Mouse (Mus musculus) embryonic facial prominence, embryonic 11.5 days (tissue): ENCODE measurements around the gene Fah. TPM values are rescaled to one million over a fixed set of nuclear protein-coding genes. Genes with fewer than 3 reads are reported as not detected.

ENCODE experiments used
- ATAC-seq: fragments of 200-750 bp; cut with Nextera tagmentation; replicated peaks from 2 replicates; pipeline ENCODE4 v1.8.0; 2017; ENCODE audit warnings: low read depth; ENCODE audit not compliant: insufficient number of reproducible peaks, low FRiP score, low TSS enrichment
- DNase-seq: peaks from one replicate; pipeline ENCODE4 v3.0.0-alpha.2; 2015; ENCODE audit warnings: low spot score
- H3K27ac ChIP-seq: fragments of 300-500 bp; sonication (generic); replicated peaks from 2 replicates; pipeline ENCODE4 v1.5.1; 2014; ENCODE audit warnings: mild to moderate bottlenecking, low read depth, low read length, control low read depth
- H3K27me3 ChIP-seq: fragments of 300-500 bp; sonication (generic); 2 replicates; pipeline ENCODE4 v1.6.1; 2014; ENCODE audit warnings: mild to moderate bottlenecking, low read length, moderate library complexity, mixed read lengths; ENCODE audit not compliant: control insufficient read depth, insufficient read depth
- H3K36me3 ChIP-seq: fragments of 300-500 bp; sonication (generic); replicated peaks from 2 replicates; pipeline ENCODE4 v1.6.1; 2014; ENCODE audit warnings: low read depth, mild to moderate bottlenecking, low read length, moderate library complexity, mixed read lengths; ENCODE audit not compliant: control insufficient read depth, insufficient read depth
- H3K4me1 ChIP-seq: fragments of 300-500 bp; sonication (generic); 2 replicates; pipeline ENCODE4 v1.6.1; 2014; ENCODE audit warnings: low read length, mixed read lengths; ENCODE audit not compliant: control insufficient read depth, insufficient read depth
- H3K4me2 ChIP-seq: fragments of 300-500 bp; sonication (generic); 2 replicates; pipeline ENCODE4 v1.6.1; 2014; ENCODE audit warnings: low read depth, mild to moderate bottlenecking, control low read depth, low read length, moderate library complexity
- H3K4me3 ChIP-seq: fragments of 300-500 bp; sonication (generic); 2 replicates; pipeline ENCODE4 v1.5.1; 2014; ENCODE audit warnings: low read depth, low read length, control low read depth
- H3K9ac ChIP-seq: fragments of 300-500 bp; sonication (generic); replicated peaks from 2 replicates; pipeline ENCODE4 v1.6.1; 2014; ENCODE audit warnings: mild to moderate bottlenecking, control low read depth, low read length
- H3K9me3 ChIP-seq: fragments of 300-500 bp; sonication (generic); replicated peaks from 2 replicates; pipeline ENCODE4 v1.6.1; 2016; ENCODE audit warnings: mild to moderate bottlenecking, low read length, inconsistent platforms, mixed read lengths; ENCODE audit not compliant: control insufficient read depth
- WGBS: fragments of 180-500 bp; shearing (Covaris S2); extraction: QIAGEN DNeasy Blood & Tissue Kit; methylation state at CpG from one replicate; pipeline ENCODE4 v1.1.7; 2014; 5-methylcytosine and 5-hydroxymethylcytosine counted together
- polyA plus RNA-seq: library from polyadenylated mRNA; unstranded; fragments of >200 nt; fragmentation: Nextera tagmentation; extraction: Ambion mirVana; gene quantifications from 2 replicates; pipeline ENCODE4 v1.2.1, GENCODE M21; 2014

Fah gene
- polyA plus RNA-seq, 1 experiment from 2014 or later, result 2.4 TPM

DNA sequence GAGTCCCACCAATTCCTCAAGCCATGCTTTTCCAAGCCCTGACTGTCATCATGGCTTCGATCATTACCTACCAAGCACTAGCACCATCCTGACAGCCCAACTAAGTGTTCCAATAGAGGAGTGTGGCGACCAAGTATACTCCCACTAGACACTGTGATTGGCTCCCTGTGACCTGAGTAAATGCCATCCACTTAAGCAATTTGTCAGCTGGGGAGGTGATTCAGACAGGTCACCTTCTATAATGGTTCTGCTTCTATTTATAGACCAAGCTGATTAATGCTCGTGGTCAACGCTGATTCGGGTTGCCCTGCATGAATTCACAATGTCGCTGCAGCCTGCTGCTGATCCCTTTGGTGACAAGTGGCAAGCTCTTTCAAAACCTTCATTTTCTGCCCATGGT, 40.3 kb downstream of the Fah start:
- Histone ChIP-seq H3K9me3 (no peaks in the 10 kb centered on the region), H3K4me1 (no peaks in the 10 kb centered on the region), H3K9ac (no peak overlapping the region), H3K4me3 (no peak overlapping the region), H3K27ac (no peak overlapping the region), H3K4me2 (no peak overlapping the region), H3K36me3 (no peaks in the 10 kb centered on the region), H3K27me3 (no peaks in the 10 kb centered on the region)
- DNase-seq (no peak), ATAC-seq (no peak)
- 63% methylated on average over 6 of the region's 6 CpGs for WGBS

DNA sequence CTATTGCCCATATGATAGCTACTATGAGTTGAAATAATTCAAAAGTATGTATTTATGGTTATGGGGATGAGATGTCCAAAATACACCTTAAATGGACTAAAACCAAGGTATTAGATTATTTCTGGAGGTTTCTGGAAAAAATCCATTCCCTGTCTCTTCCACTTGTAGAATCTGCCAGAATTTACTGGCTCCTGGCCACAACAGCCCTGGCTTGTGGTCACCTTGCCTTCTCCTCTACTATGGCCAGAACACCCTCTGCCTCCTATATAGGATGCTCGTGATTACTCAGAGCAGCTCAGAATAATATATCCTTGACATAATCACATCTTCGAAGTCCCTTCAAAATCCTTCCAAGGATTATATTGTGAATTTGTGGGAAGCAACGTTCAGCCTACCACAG, 42.3 kb downstream of the Fah start:
- WGBS, result 90% methylated on average over 3 of the region's 3 CpGs
- no peak overlapping the region for H3K4me2 ChIP-seq
- DNase-seq, result no peak
- H3K9me3 ChIP-seq, result no peaks in the 10 kb centered on the region
- no peaks in the 10 kb centered on the region for H3K4me1 ChIP-seq
- no peak overlapping the region for H3K27ac ChIP-seq
- ATAC-seq, result no peak
- H3K4me3 ChIP-seq, result no peak overlapping the region
- no peak overlapping the region for H3K9ac ChIP-seq
- H3K27me3 ChIP-seq, result no peaks in the 10 kb centered on the region
- no peaks in the 10 kb centered on the region for H3K36me3 ChIP-seq

GRCm38 (mm10) chr7:84560500-84560899, 46.0 kb downstream of the Fah start:
- no peak overlapping the region for H3K4me2 ChIP-seq
- no peaks in the 10 kb centered on the region for H3K4me1 ChIP-seq
- 93% methylated on average over 1 of the region's 1 CpGs for WGBS
- H3K4me3 ChIP-seq, result no peak overlapping the region
- DNase-seq (no peak), ATAC-seq (no peak)
- no peaks in the 10 kb centered on the region for H3K9me3 ChIP-seq
- H3K27me3 ChIP-seq, result no peaks in the 10 kb centered on the region
- no peaks in the 10 kb centered on the region for H3K36me3 ChIP-seq
- no peak overlapping the region for H3K9ac ChIP-seq
- no peak overlapping the region for H3K27ac ChIP-seq

DNA sequence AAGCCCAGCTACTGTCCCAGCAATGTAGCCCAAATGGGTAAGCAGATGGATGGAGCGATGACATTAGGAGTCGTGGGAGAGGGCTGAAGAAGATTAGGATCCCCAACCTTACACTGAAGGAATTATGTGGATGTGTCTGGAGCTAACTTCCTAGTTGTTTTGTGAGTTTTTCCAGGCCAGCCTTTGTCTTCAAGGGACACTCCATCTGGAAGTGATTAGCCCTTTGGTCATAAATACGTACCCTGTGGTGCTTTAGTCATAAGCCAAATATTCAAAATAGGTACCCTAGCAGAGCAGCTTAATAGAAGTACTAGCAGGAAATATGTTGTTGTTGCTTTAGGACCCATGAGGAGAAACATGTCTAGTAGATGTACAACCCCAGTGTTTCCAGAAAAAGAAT, 49.2 kb downstream of the Fah start:
- no peak overlapping the region for H3K27ac ChIP-seq
- ATAC-seq (no peak), DNase-seq (peak; percentile 14)
- H3K4me2 ChIP-seq, result no peak overlapping the region
- no peaks in the 10 kb centered on the region for H3K36me3 ChIP-seq
- no peak overlapping the region for H3K9ac ChIP-seq
- no peaks in the 10 kb centered on the region for H3K27me3 ChIP-seq
- no peak overlapping the region for H3K4me3 ChIP-seq
- H3K4me1 ChIP-seq, result no peaks in the 10 kb centered on the region
- no peaks in the 10 kb centered on the region for H3K9me3 ChIP-seq
- 54% methylated on average over 3 of the region's 3 CpGs for whole genome bisulfite sequencing

- Histone ChIP-seq H3K4me2 (no peak overlapping the region), H3K27me3 (no peaks in the 10 kb centered on the region), H3K9ac (no peak overlapping the region), H3K9me3 (no peaks in the 10 kb centered on the region), H3K4me1 (no peaks in the 10 kb centered on the region), H3K27ac (no peak overlapping the region), H3K36me3 (no peaks in the 10 kb centered on the region), H3K4me3 (no peak overlapping the region)
- WGBS, result 77% methylated on average over 3 of the region's 3 CpGs
- no peak for DNase-seq
- ATAC-seq, result no peak
Measured at GRCm38 (mm10) chr7:84555294-84555693, 51.2 kb downstream of the Fah start.

DNA sequence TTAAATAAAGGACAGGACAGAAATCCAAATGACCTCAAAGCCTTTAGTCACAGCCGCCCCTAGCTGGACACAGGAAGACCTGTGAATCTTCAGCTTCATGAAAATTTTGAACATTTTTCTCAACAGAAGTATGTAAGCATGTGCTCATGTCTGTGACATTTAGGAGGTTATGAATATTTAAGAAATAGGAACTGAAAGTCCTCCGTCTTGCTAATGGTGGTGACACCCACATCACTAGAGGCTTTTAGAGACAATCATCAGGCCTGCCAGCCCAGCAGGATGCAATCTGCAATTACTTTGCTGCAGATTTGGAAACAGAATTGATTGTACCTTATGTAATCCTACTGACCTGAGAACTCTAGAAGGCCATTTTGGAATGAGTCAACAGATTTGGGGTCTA, 55.0 kb downstream of the Fah start:
- Histone ChIP-seq H3K9ac (no peak overlapping the region), H3K36me3 (no peaks in the 10 kb centered on the region), H3K4me3 (no peak overlapping the region), H3K27ac (no peak overlapping the region), H3K27me3 (no peaks in the 10 kb centered on the region), H3K4me1 (no peaks in the 10 kb centered on the region), H3K4me2 (no peak overlapping the region), H3K9me3 (no peaks in the 10 kb centered on the region)
- ATAC-seq (no peak), DNase-seq (no peak)
- WGBS, result 88% methylated on average over 2 of the region's 2 CpGs

- no peak for DNase-seq
- no peak overlapping the region for H3K9ac ChIP-seq
- no peaks in the 10 kb centered on the region for H3K9me3 ChIP-seq
- ATAC-seq, result no peak
- no peaks in the 10 kb centered on the region for H3K36me3 ChIP-seq
- no peaks in the 10 kb centered on the region for H3K4me1 ChIP-seq
- no peak overlapping the region for H3K4me2 ChIP-seq
- 74% methylated on average over 4 of the region's 4 CpGs for WGBS
- H3K27ac ChIP-seq, result no peak overlapping the region
- no peaks in the 10 kb centered on the region for H3K27me3 ChIP-seq
- no peak overlapping the region for H3K4me3 ChIP-seq
Measured at GRCm38 (mm10) chr7:84546667-84547066, 59.9 kb downstream of the Fah start.

- no peak for DNase-seq
- Histone ChIP-seq H3K36me3 (no peaks in the 10 kb centered on the region), H3K27ac (no peak overlapping the region), H3K4me2 (no peak overlapping the region), H3K4me1 (no peaks in the 10 kb centered on the region), H3K27me3 (no peaks in the 10 kb centered on the region), H3K9ac (no peak overlapping the region), H3K9me3 (no peaks in the 10 kb centered on the region), H3K4me3 (no peak overlapping the region)
- no peak for ATAC-seq
- 84% methylated on average over 4 of the region's 4 CpGs for WGBS
Measured at GRCm38 (mm10) chr7:84544946-84545345, 61.6 kb downstream of the Fah start.
